ENCODE assay signal across 30 mouse cellular contexts in the genomic region with DNA sequence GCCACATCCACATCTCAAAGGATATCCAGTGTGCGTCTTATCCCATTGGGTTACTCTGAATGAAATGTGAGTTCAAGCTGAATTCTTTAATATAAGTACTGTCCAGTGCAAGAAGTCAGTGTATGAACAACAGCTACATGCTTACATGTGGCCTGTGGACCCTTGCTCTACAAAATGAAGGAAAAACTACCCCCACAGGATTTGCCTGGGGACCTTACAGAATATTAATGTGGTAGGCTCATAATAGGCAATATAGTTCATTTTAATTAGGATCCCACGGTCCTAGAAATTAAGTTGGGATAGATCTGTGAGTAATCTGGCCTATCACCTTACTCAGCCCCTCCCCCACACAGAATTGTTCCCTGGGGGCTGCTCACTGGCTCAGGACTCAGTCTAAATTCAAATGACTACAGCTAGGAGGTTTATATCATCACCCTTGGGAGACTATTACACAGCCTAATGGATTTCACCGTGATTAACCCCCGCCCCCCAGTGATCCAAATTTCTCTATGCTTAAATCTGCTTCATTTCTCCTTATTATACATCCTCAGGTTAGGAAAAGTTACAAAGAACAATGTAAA.
DNase-seq lines count a peak whose midpoint lies in the region; ATAC-seq lines count a peak whose summit lies in the region.
"Had no signal": no experiment of that assay in that cellular context is flagged by ENCODE, and none has a peak within 500 bp of the region (broad histone marks: within the 10 kb centered on the region; RNA-seq: fewer than 3 reads in every experiment).

No protein-coding gene starts in this region.

- 68% methylated on average over 4 of the region's 4 CpGs for WGBS in hindbrain, embryonic 12.5 days
- WGBS in hindbrain, embryonic 10.5 days, result 86% methylated on average over 4 of the region's 4 CpGs
- 61% methylated on average over 4 of the region's 4 CpGs for WGBS in neural tube, embryonic 12.5 days
- WGBS in limb, embryonic 10.5 days, result 88% methylated on average over 4 of the region's 4 CpGs

- peak; percentile 69; the same call in 1 of the 2 replicates for ATAC-seq in hindbrain, embryonic 12.5 days (ENCODE audit: low FRiP score)
- peak; percentile 82 for ATAC-seq in neural tube, embryonic 12.5 days (ENCODE audit: low FRiP score, low read depth)
- ATAC-seq: forebrain, embryonic 14.5 days; intestine, embryonic 16.5 days had no signal

- no peak overlapping the region for H3K4me3 ChIP-seq in hindbrain, embryonic 12.5 days
- no peak overlapping the region for H3K4me3 ChIP-seq in hindbrain, embryonic 10.5 days
- H3K4me3 ChIP-seq in neural tube, embryonic 12.5 days, result no peak overlapping the region
- no peak overlapping the region for H3K4me3 ChIP-seq in limb, embryonic 10.5 days
- H3K4me3 ChIP-seq: heart, adult 2 months; heart, embryonic 13.5 days; limb, embryonic 12.5 days; liver, embryonic 15.5 days; midbrain, embryonic 10.5 days had no signal

- H3K27ac ChIP-seq in hindbrain, embryonic 12.5 days, result peak overlapping the region; percentile 40
- no peak overlapping the region for H3K27ac ChIP-seq in hindbrain, embryonic 10.5 days
- H3K27ac ChIP-seq in neural tube, embryonic 12.5 days, result no peak overlapping the region
- H3K27ac ChIP-seq in limb, embryonic 10.5 days, result no peak overlapping the region
- H3K27ac ChIP-seq: heart, adult 2 months; heart, embryonic 13.5 days; kidney, postnatal 0 days; limb, embryonic 12.5 days; liver, embryonic 15.5 days; midbrain, embryonic 10.5 days had no signal

- no peaks in the 10 kb centered on the region for H3K9me3 ChIP-seq in hindbrain, embryonic 12.5 days (replicated peaks)
- H3K9me3 ChIP-seq in hindbrain, embryonic 10.5 days, result no peaks in the 10 kb centered on the region
- no peaks in the 10 kb centered on the region for H3K9me3 ChIP-seq in neural tube, embryonic 12.5 days
- H3K9me3 ChIP-seq in limb, embryonic 10.5 days (replicated peaks), result no peaks in the 10 kb centered on the region
- H3K9me3 ChIP-seq: heart, embryonic 13.5 days; limb, embryonic 12.5 days; liver, embryonic 15.5 days; midbrain, embryonic 10.5 days had no signal

- peaks cover 13% of the 10 kb centered on the region for H3K4me1 ChIP-seq in hindbrain, embryonic 12.5 days
- peaks cover 6% of the 10 kb centered on the region; the same call in 1 of the 2 replicates for H3K4me1 ChIP-seq in hindbrain, embryonic 10.5 days (replicated peaks)
- H3K4me1 ChIP-seq in neural tube, embryonic 12.5 days, result 0 out of 2 replicates have a peak, but pooled peaks cover 8% of the 10 kb centered on the region
- H3K4me1 ChIP-seq in limb, embryonic 10.5 days, result no peaks in the 10 kb centered on the region
- H3K4me1 ChIP-seq: heart, embryonic 13.5 days; liver, embryonic 15.5 days; midbrain, embryonic 10.5 days had no signal

- no peaks in the 10 kb centered on the region for H3K27me3 ChIP-seq in hindbrain, embryonic 12.5 days
- no peaks in the 10 kb centered on the region for H3K27me3 ChIP-seq in hindbrain, embryonic 10.5 days (ENCODE audit: insufficient read depth, poor library complexity, severe bottlenecking)
- no peaks in the 10 kb centered on the region for H3K27me3 ChIP-seq in neural tube, embryonic 12.5 days (replicated peaks)
- H3K27me3 ChIP-seq in limb, embryonic 10.5 days (ENCODE audit: low read depth, poor library complexity, severe bottlenecking), result no peaks in the 10 kb centered on the region
- H3K27me3 ChIP-seq: heart, embryonic 13.5 days; limb, embryonic 12.5 days; liver, embryonic 15.5 days had no signal

- H3K9ac ChIP-seq in hindbrain, embryonic 12.5 days, result no peak overlapping the region
- H3K9ac ChIP-seq in neural tube, embryonic 12.5 days, result no peak overlapping the region
- H3K9ac ChIP-seq: heart, embryonic 13.5 days; limb, embryonic 12.5 days; liver, embryonic 15.5 days; lung, embryonic 14.5 days had no signal

- H3K4me2 ChIP-seq in hindbrain, embryonic 12.5 days (replicated peaks), result no peak overlapping the region
- no peak overlapping the region for H3K4me2 ChIP-seq in neural tube, embryonic 12.5 days (replicated peaks)
- H3K4me2 ChIP-seq: heart, embryonic 13.5 days; limb, embryonic 12.5 days; liver, embryonic 15.5 days; lung, embryonic 14.5 days had no signal

- no peak for DNase-seq in hindbrain, embryonic 10.5 days (ENCODE audit: low spot score)
- no peak for DNase-seq in neural tube, embryonic 10.5 days (ENCODE audit: extremely low spot score, low spot score)
- DNase-seq in limb, embryonic 10.5 days (ENCODE audit: low spot score), result peak; percentile 8
- no peak for DNase-seq in right cerebral cortex, postnatal 14 days
- DNase-seq in layer of hippocampus, adult 9-11 months, result no peak
- DNase-seq: adrenal gland, postnatal 25 days; B cell, adult 2 months; cerebellum, adult 2 months; cerebellum, postnatal 14 days; gastrocnemius, postnatal 25 days; heart, adult 2 months; heart, postnatal 10 days; kidney, adult 8-10 months; kidney, postnatal 4 days; layer of hippocampus, postnatal 36 days; lung, embryonic 14.5 days; lung, postnatal 14 days; retina, postnatal 1 day; right cerebral cortex, postnatal 25 days; thymus, adult 18-20 months; thymus, postnatal 25 days had no signal

- no peaks in the 10 kb centered on the region for H3K36me3 ChIP-seq in hindbrain, embryonic 12.5 days
- H3K36me3 ChIP-seq in hindbrain, embryonic 10.5 days, result no peaks in the 10 kb centered on the region
- no peaks in the 10 kb centered on the region for H3K36me3 ChIP-seq in neural tube, embryonic 12.5 days
- H3K36me3 ChIP-seq in limb, embryonic 10.5 days, result no peaks in the 10 kb centered on the region
- H3K36me3 ChIP-seq: heart, embryonic 13.5 days; limb, embryonic 12.5 days; liver, embryonic 15.5 days; midbrain, embryonic 10.5 days had no signal
